Mouse (Mus musculus): Measurements from ENCODE around the gene Hmox1. TPM values are rescaled to one million over a fixed set of nuclear protein-coding genes. Genes with fewer than 3 reads are reported as not detected.

The Hmox1 gene
- total RNA-seq, 2 experiments from 2014 or later: 7.9 to 10.4 TPM

Other genes with a start within 250 kb of the Hmox1 start
- under 1 TPM in 1 of 2 experiments, not detected in 1; 0.14 TPM for gene Isx, start 220.4 kb upstream of the Hmox1 start, total RNA-seq (2021)
- 10 to 100 TPM; 12.4 to 16.3 TPM for gene Hmgxb4, start 100.3 kb upstream of the Hmox1 start, total RNA-seq (2021)
- gene Tom1, start 59.9 kb upstream of the Hmox1 start, total RNA-seq (2021): 10 to 100 TPM; 56.2 to 63.1 TPM
- gene Mcm5, start 15.9 kb downstream of the Hmox1 start, total RNA-seq (2021): 1 to 10 TPM; 4.3 to 4.4 TPM
- 1 to 10 TPM; 3.1 to 3.8 TPM for gene Rasd2, start 120.3 kb downstream of the Hmox1 start, total RNA-seq (2021)